Mouse (Mus musculus) G1E (cell line): ENCODE measurements around the gene Exosc10.

Experiments used
- CTCF ChIP-seq: IDR thresholded peaks from 2 replicates; pipeline ENCODE4 v1.5.1; 2012; ENCODE audit warnings: low read depth, low read length, inconsistent platforms, mixed read lengths
- GATA2 ChIP-seq: IDR thresholded peaks from 2 replicates; pipeline ENCODE4 v1.6.1; 2012; ENCODE audit warnings: low read depth, low read length, inconsistent platforms, borderline replicate concordance
- POLR2AphosphoS5 ChIP-seq: IDR thresholded peaks from 2 replicates; pipeline ENCODE4 v1.6.1; 2012; ENCODE audit warnings: low read depth, low read length, inconsistent platforms; ENCODE audit not compliant: insufficient replicate concordance

GRCm38 (mm10) chr4:148603376-148604139 is 45.3 kb downstream of the Exosc10 start:
- TF ChIP-seq GATA2 (no peak), CTCF (no peak), POLR2AphosphoS5 (no peak)
